Mouse (Mus musculus) myocyte (in vitro differentiated cells): ENCODE measurements at regions not wholly inside any gene's neighbourhood (a gene's known extent, or its start where the extent isn't known, plus 50 kb on each side); places are given as distances from the start of the nearest gene placed in this dataset.

ENCODE experiments used
- MAX ChIP-seq: IDR thresholded peaks from one replicate; pipeline ENCODE4 v1.6.1; 2011; ENCODE audit warnings: low read depth, mild to moderate bottlenecking, control low read depth
- MYOG ChIP-seq, 3 experiments: IDR thresholded peaks; one replicate each; pipeline ENCODE4 v1.6.1; 2011; ENCODE audit warnings: control low read depth in 2 of 3, low read depth in 2 of 3, mild to moderate bottlenecking in 2 of 3; ENCODE audit not compliant: insufficient read length in 2 of 3, control insufficient read depth in 1 of 3, insufficient read depth in 1 of 3
- POLR2A ChIP-seq: IDR thresholded peaks from one replicate; pipeline ENCODE4 v1.6.1; 2011; ENCODE audit warnings: low read depth, mild to moderate bottlenecking, control low read depth, moderate library complexity; ENCODE audit not compliant: insufficient read length
- POLR2AphosphoS2 ChIP-seq: IDR thresholded peaks from one replicate; pipeline ENCODE4 v1.6.1; 2011; ENCODE audit warnings: low read depth, control low read depth; ENCODE audit not compliant: insufficient read length
- TCF3 ChIP-seq: IDR thresholded peaks from one replicate; pipeline ENCODE4 v1.6.1; 2011; ENCODE audit warnings: low read depth, control low read depth; ENCODE audit not compliant: insufficient read length
- USF1 ChIP-seq: IDR thresholded peaks from one replicate; pipeline ENCODE4 v1.6.1; 2011; ENCODE audit warnings: low read depth, mild to moderate bottlenecking, control low read depth, moderate library complexity

GRCm38 (mm10) chr7:70105024-70105423 lies 261.5 kb downstream of the Nr2f2 start:
- TF ChIP-seq POLR2A (no peak), TCF3 (no peak), MAX (no peak), USF1 (no peak), MYOG (IDR thresholded peaks at IDR 0.05; ENCODE audit: control insufficient read depth in 1 of 3, insufficient read depth in 1 of 3, insufficient read length in 2 of 3, low read depth in 2 of 3) (no peak), POLR2AphosphoS2 (no peak)
